Mouse (Mus musculus): ENCODE measurements around the gene Oasl2. TPM values are rescaled to one million over a fixed set of nuclear protein-coding genes. Genes with fewer than 3 reads are reported as not detected.
A peak's percentile ranks its signal among the peaks of the same experiment; 100 is the strongest.
"Not testable (repeated sequence)": the region's sequence is repeated elsewhere in the genome, so short reads cannot be mapped to it uniquely, and the experiment has no call there.

The Oasl2 gene
- total RNA-seq (2021) (10 to 100 TPM; 11.6 to 12.2 TPM), polyA plus RNA-seq (2012; rRNA removed) (7.6 and 7.7 TPM in 2 replicates)
- long read RNA-seq, partial matches to known transcripts = 0 of 2 reads
- long read RNA-seq, other reads (novel, unspliced or antisense) = 0 of 2 reads

GRCm38 (mm10) chr5:114896688-114897373 lies at the start of gene Oasl2:
Oasl2 (plus strand) TSS chr5:114896936.
- no peak for DNase-seq

GRCm38 (mm10) chr5:114851565-114852236 lies 45.0 kb upstream of the Oasl2 start:
- DNase-seq = no peak

- DNase-seq = not testable (repeated sequence)
Measured at GRCm38 (mm10) chr5:114853364-114853763, 43.4 kb upstream of the Oasl2 start, which contains the start of gene 4930519G04Rik. 4930519G04Rik (plus strand) TSS chr5:114853664.

DNA sequence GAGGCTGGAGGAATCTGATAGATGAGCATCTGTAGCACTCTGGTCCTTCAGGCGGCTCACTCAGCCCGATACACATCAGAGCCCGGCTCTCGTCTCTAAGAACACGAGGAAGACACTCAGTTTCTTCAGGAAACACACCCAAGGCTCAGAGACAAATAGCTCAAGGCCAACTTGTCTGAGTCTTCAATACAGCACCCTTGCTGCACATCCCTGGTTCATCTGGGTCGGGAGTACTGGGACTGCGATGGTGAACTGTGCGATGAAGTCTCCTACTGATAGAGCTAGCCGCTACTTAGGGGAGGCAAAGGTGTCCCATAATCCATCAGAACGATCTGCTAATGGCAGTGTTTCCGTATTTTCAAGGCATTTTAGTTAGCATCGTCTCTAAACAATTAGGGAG lies 38.2 kb upstream of the Oasl2 start, which contains the start of gene Gm9936:
Gene Gm9936 (minus strand): TSS at position 101 of the 400 bp plus-strand sequence.
- DNase-seq = no peak

DNA sequence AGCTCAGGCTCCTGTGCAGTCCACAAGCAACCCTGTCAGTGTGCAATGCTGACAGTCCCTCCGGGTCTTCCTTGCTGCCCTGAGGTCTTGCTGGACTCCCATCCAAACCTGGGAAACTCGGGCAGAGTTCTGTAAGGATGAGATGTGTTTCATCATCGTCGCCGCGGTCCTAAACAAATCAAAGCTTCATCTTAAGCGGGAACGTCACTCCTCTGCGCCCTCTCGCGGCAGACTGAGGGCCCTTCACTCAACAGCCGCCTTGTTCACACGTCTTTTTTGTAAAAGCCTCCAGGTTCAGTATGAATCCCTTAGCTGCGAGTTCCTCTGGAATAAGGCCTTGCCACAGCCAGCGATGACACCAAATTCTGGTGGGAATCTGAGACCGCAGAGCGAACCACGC lies 37.5 kb upstream of the Oasl2 start:
- peak; percentile 66 for DNase-seq

DNA sequence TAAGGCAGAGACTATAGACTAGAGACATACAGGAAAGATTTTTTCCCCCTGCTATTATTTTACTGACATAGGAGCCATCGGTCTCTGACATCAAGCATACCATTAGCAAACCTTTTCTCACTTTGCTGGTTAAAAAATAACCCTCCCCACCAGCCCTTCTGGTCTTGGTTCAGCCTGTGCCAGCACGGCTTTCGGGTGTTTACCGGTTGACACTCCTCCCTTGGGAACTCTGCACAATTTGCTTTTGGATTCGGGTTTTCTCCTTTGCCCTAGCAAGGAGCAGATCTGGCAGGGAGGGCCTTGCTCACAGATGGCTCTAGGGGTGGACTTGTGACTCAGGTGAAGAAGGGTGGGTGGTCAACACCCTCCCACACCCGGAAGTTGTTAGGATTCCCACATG lies 35.0 kb upstream of the Oasl2 start:
- DNase-seq = no peak

DNA sequence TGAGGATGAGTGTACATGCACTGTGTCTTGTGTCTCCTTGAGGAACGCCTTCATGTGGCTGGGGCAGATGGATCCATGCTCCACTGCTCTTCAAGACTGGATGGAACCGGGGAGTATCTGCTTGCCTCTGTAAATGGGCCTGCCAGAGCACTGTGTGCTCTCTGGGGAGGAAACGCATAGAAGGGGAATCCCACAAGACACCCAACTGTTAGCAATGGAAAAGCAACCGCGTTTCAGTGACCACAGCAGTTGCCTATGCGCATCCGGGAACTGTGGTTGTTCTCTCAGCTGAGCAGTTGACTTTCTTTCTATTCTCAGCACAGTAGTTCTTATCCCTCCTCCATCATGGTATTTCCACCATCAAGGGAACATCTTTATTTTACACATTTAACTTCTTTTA lies 31.9 kb upstream of the Oasl2 start:
- DNase-seq = no peak

DNA sequence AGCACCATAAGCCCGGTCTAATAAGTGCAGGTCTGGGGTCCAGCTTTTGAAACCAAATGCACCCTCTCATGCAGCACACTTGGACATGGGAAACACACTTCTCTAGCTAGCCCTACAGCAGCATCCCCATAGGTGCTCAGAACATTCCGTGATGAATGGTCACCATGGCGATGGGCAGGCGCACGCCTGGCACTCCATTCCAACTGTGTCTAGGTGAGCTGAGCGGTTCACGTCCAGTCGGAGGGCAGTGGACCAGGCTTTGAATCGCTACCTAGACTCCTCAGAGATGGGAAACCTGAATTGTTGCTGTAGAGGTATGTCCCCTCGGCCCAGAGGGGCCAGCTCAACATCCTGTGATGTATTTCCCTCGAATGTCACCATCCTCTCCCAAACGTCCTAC lies 31.5 kb upstream of the Oasl2 start:
- no peak for DNase-seq

DNA sequence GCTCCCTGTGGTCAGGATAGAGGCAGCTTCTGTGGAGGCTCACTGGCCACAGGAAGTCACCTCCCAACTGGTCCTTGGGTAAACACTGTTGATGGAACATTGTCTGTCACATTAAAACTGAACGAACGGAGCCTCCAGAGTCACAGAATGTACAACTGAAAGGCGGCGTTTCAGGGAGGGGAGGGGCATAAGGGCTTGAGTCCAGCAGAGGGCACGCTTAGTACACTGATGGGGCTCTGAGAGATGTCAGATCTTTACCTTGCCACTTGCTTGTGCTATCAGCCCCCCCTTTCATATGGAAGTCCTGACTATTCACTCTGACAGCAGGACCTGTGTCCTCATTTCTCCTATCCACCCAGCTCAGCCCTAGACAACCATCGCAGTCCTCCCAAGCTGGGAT lies 20.9 kb upstream of the Oasl2 start:
- DNase-seq = peak; percentile 18

DNA sequence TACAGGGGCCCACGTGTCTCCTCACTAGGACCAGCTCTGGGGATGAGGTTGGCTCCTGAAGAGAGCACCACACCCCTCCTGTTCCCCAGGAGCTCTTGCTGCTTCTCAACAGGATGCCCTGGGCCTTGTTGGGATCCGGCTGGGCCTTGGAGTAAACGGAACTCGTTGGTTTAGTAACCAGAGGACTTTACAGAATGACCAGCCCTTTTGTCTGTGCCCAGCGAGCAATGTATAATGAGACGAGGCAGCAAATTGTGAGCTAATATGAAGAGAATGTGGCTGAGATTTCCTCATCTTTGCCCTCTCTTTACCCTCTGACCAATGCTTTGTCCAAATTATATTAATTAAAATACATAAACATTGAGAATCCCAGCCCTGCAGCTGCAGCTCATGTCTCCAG lies 20.4 kb upstream of the Oasl2 start:
- no peak for DNase-seq

DNA sequence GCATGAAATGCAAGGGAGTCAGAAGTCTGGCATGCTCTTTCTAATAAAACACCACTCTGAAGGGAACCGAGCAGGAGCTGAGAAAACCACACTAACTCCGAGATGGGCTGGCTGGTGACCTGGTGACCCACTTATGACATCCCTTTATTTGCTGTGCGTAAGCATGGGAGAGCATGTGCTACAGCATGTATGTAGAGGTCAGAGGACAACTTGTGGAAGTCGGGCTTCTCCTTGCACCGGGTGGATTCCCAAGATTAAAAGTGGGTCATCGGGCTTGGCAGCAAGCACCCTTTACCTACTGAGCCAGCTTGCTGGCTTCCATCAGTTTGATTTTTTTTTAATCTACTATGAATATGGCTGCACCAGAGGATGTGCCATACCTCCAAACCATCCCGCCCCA lies 19.2 kb upstream of the Oasl2 start:
- no peak for DNase-seq

DNA sequence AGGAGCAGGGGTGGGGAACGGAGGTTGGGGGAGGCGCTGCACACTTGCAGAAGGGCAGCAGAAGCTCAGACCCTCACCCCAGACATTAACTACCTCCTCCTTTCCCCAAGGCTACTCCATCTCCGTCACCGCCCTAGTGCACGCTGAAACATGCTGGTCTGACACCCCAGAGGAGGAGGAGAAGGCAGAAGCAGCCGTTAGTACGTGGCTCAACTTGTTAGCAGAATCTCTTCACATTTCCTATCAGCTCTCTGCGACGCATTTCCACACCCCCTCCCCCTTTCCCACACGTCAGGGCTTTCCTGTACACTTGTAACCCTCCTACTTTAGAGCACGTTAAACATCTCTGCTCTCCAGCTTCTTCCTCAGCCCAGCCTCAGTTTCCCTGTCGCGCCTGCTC lies 17.3 kb upstream of the Oasl2 start:
- DNase-seq = no peak

DNA sequence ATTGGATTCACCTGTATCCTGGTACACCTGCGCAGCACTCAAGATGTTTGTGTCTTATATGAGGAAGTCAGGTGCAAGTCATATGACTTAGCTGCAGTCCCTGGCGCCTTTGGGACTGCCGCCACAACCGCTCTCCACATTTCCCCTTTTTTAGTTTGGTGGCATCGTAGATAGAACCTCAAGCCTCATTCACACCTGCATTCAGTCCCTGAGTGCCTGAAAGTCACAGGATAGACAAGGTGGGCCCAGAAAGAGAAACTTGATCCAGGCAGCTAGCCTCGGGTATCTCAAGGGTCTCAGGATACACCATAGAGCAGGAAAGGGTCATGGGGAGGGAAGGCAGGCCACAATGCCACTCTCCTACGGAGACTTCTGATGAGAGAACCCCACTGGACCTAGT lies 14.4 kb upstream of the Oasl2 start:
- not testable (repeated sequence) for DNase-seq

GRCm38 (mm10) chr5:114883022-114883421 lies 13.7 kb upstream of the Oasl2 start:
- DNase-seq = no peak

DNA sequence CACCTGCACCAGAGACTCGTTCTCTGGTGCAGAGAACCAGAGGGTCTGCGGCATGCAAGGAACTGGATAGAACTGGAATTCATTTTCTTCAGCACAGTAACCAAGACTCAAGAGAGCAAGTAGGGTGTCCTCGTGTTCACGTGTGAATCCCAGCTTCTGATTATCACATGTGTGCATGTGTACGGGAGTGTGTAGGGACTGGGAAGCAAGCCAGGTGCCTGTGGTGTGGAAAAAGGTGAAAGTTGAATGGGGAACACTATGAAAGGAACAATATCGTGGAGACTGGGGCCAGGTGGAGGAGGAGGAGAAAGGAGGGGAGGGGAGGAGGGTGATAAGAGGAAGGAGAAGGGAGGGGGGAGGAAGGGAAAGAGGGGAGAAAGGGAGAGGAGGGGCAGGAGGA lies 9.9 kb upstream of the Oasl2 start:
- no peak for DNase-seq

GRCm38 (mm10) chr5:114888995-114889394 lies 7.7 kb upstream of the Oasl2 start:
- no peak for DNase-seq

GRCm38 (mm10) chr5:114895542-114895941 lies 1.2 kb upstream of the Oasl2 start:
- DNase-seq = no peak

- DNase-seq = peak; percentile 46
Measured at GRCm38 (mm10) chr5:114897374-114897793, 648 bp downstream of the Oasl2 start.

DNA sequence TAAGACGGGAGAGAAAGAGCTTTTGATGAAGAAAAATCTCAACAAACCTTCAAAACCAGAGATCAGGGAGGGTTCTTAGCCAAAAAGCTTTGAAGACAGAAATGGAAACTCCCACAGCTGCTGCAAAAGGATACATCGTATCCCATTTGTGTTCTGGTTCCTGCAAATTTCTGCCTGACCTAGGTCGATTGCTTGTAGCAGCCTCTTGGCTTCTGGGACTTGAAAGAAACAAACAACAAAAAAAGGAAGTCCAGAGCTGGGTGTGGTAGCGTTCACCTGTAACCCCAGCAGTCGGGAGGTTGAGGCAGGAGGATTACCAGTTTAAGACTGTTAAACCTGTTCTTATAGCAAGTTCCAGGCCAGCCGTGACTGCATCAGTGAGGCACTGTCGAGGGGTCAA lies 2.1 kb downstream of the Oasl2 start:
- DNase-seq = no peak

GRCm38 (mm10) chr5:114902413-114902812 lies 5.7 kb downstream of the Oasl2 start:
- peak; percentile 26 for DNase-seq

- no peak for DNase-seq
Measured at GRCm38 (mm10) chr5:114908598-114909305, 12.0 kb downstream of the Oasl2 start.

DNA sequence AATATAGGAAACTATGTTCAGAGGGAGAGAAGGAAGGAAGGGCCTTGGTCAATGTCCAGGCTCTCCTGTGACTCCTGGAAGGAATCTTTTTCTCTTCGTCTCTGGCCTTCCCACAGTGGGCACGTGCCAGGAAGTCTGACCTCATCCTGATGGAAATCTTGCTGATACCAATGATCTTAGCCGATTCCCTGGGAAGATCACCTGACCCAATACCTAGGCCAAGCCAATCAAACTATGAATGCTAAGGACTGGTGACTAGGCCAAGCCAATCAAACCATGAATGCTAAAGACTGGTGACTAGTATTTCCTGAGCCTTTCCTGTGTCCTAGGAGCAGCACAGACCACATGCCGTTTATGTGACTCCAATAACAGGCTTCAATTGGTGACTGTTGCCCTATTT lies 16.9 kb downstream of the Oasl2 start:
- DNase-seq = no peak

GRCm38 (mm10) chr5:114914855-114915254 lies 18.1 kb downstream of the Oasl2 start:
- no peak for DNase-seq

Measured in adrenal gland, adult 2 months (tissue).